Mouse (Mus musculus) spleen, postnatal 14 days (tissue): ENCODE data around the gene Add2.
A peak's percentile ranks its signal among the peaks of the same experiment; 100 is the strongest.
"Not testable (repeated sequence)": the region's sequence is repeated elsewhere in the genome, so short reads cannot be mapped to it uniquely, and the experiment has no call there.

Experiments
- DNase-seq, 2 experiments: peaks; one replicate each; pipeline ENCODE4 v3.0.0; 2021 to 2022; ENCODE audit warnings: low spot score in 2 of 2

Add2 gene

DNA sequence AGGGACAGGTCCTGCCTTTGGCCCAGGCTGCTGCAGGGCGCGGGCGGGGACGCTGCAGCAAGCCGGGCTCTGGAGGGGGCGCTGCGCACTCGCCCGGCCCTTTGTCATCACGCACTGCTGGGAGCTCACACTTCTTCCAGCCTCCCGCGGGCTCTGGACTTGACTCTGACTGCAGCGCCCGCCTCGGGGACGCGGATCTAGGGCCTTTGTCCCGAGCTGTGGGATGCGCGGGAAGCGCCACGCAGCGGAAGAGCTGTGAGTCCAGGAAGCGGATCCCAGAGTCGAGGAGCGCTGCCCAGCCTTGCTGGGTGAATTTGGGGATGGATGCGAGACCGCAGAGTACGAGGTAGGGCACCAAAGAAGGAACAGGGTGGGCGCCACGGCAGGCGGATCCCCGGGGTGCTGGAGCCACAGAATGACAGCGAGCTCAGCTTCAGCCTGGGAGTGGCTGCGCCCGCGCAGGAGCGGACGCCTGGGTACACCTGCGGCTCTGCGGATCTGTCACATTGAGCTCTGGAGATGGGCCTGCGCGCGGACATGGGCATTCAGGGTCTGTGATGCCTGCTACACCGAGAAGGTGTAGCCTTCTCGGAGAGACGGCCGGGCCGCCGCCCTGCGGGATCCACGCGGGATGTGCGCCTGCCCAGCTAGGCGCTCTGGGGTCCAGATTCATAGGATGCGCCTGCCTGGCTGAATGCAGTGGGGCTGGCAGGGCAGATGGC lies at the start of gene Add2:
Gene Add2 (plus strand): TSS at position 81 of the 722 bp plus-strand sequence.
- DNase-seq = no peak

DNA sequence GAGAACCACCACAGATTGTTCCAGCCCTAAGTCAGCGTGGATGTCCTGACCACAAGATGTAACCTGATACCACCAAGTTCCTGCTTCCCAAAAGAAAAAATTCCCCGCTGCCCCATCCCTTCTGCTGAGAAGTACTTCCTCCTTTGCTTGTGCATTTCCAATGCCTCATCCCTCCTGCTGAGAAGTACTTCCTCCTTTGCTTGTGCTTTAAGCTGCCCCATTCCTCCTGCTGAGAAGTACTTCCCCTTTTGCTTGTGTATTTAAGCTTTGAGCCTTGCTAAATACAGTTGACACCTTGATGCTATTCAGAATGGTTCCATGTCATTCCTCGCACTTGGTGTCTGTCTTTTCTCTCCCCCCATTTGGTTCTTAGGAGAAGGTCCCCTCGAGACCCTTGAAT lies 49.7 kb upstream of the Add2 start:
- not testable (repeated sequence) for DNase-seq

DNA sequence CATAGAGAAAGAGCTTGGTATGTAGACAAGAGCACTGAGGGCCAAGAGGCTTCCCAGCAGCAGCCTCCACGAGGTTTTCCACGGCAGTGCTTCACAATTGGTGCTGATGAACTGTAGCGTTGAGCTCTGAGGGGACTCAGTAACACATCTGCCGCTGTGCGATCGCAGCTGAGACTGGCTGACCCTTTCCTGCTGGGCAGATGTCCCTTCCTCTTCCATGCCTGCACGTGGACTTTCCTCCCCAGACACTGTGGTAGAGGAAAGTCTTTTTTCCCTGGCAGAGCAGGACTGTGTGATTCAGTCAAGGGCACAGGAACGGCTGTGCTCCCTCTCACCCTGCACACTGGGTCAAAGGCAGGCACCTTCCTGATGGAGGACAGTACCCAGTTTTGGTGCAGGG lies 44.1 kb upstream of the Add2 start:
- no peak for DNase-seq

DNA sequence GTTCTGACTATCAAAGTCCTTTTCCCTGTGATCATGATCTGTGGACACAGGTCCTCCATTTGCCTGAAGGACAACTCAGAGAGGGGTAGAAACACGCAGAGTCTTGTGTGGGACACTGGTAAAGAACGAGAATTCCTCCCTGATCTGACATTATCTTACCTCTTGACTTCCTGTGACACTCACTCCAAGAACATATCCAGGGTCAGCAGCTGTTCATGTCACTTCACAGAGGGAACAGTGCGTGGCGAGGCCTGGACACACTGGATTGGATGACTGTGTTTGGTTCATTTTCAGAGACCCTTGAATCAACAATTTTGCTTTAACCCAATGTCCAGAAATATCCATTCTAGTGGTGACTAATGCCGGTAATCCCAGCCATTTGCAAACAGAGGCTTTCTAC lies 38.9 kb upstream of the Add2 start:
- not testable (repeated sequence) for DNase-seq

DNA sequence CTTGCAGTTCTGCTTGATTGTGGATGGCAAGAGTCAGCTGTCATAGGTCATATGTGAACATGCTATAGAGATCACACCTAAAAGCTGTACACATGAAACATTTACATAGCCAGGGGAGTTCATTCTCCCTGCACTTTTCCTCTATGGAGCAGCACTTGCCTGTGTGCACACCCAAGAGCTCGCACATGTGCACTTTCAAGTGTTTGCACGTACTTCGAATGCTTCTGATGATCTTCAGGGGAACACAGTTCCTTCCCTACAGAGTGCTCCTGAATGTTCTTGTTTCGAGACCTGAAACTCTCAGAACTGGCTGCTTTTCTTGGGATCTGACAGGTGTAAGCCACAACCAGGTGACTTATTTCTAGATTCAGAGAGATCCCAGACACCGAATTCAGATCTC lies 37.7 kb upstream of the Add2 start:
- not testable (repeated sequence) for DNase-seq

DNA sequence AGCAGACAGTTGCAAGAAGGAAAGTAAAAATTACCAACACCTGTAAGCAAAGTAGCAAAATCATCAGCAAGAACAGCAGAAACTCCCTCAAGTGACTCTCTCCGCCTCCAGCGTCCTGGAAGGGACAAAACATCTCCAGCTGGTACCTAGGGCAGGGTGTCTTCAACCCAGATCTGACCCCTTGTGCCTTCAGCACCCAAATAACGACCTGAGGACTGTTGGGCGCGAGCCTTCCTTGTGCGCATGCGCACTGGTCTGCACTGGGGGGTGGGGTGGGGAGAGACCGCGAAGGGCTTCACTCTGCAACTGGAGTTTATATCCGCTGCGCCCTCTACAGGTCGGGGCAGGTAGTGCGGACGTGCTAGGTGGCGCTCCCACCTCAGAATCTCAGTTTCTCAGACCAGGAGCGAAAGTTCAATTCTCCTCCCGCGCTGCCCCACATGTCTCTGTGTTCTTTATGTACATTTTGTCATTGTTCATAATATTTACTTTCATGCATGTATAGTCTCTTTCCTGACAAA lies 25.0 kb upstream of the Add2 start:
- DNase-seq = peak in 1 of 2 experiments; percentile 35

DNA sequence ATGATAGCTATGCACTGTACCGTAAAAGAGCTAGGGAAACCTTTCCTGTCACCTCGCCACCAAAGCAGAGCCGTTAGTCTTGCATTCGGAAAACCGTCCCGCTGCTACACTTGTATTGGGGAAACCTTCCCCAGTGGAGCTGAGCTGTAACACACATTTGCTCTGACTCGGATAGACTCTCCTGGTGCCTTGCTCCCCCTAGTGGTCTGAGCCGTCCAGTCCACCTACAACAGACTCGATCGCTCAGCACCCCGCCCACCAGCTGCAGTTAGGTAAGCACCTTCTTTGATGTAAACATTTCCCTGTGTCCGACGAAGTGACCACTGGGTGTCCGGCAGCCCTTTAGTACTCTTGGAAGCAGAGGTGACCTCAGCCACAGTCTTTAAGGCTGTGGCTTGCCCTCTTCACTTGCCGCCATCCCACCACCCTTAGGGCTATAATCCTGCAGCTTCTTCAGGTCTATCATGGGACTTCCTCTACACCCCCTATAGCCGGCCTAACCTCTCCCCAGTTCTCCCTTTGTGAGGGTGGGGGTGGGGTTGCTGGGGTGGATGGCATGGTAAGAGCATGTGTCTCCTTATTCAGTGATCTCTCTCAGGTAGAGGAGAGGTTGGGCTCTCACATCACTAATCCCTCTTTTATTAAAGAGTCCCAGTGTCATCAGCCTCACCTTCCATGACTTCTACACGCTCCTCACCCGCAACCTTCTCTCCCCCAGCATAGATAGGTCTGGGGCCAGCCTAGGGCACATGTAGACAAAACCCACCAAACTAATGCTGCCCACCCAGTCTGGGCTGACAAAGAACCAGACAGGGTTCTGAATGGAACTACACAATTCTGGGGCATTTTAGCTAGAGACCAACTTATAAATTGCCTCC lies 24.0 kb upstream of the Add2 start:
- peak; percentile 44 to 61 for DNase-seq

DNA sequence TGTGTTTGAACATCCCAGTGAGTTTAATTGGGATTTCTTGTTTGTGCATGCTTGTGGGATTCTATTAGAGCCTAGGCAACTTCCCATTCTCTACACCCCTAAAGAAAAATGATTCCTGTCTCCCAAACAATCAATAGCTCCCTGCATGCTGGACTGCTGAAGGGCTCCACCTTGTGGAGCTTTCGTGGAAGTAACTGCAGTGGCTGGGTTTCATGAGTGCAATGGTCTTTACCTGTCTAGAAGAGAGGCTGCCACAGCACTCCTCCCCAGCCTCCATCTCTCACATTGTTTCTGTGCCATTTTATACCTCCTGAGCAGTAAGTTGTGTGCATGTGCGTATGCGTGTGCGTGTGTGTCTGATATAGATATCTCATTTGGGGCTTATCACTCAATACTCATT lies 18.5 kb upstream of the Add2 start:
- DNase-seq = peak in 1 of 2 experiments; percentile 35

DNA sequence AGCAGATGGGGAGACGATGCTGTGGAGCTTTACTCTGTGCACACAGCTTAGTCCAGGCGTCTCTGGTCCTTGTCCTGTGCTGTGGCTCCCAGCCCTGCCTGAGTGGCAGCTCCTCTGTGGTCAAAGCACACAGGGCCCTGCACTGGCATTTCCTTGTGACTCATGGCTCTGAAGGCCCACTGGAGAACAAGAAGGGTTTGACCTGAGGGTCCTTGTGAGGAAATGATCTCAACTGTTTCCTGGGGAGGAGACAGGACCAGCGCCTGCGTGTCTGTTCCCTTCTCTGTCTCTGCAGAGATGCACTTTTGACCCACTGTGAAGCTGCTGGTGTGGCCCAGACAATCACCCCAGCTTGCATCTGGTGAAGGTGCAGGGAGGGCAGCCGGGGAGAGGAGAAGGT lies 13.7 kb upstream of the Add2 start:
- DNase-seq = not testable (repeated sequence)

DNA sequence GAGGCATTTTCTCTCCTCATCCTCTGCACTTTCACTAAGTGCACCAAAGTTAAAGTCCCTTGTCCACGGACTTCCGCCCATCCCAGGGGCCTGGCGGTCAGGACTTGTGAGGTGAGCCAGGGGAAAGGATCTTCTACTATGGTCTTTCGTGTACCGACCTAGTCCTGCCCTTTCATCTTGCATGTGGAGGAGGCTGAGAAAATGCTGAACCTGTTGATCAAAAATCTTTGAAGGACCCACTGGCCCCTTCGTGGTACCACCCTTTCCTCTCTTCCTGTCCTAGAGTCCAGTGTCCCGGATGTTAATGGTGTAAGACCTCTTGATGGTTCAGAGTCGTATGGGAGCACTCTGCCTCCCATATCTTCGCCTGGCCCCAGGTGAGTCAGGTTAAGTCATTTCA lies 12.6 kb upstream of the Add2 start, which contains the start of gene Figla:
Gene Figla (plus strand): TSS at position 301 of the 400 bp plus-strand sequence.
- no peak for DNase-seq

DNA sequence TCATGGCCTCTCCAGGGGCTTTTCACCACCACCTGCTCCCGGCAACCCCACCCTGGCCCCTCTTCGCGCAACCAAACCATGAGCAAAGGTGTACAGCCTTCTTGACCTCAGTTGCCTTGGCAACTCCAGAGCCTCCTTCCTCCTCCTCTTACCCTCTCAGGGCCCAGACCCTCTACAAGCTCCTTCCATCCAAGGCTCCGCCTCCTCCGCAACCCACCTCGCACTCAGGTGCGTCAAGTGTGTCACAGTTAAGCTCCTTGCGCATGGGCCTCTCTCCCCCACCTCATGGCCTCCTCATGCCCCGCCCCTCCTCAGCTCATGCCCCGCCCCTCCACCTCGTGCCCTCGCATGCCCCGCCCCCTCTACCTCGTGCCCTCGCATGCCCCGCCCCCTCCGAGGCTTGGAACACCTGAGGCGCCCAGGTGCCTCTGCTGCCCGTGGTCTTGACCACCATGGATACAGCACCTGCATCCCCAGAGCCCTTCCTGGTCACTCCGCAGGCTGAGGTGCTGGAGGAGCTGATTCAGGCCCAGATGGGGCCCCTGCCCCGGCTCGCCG lies 11.6 kb upstream of the Add2 start:
- no peak for DNase-seq

DNA sequence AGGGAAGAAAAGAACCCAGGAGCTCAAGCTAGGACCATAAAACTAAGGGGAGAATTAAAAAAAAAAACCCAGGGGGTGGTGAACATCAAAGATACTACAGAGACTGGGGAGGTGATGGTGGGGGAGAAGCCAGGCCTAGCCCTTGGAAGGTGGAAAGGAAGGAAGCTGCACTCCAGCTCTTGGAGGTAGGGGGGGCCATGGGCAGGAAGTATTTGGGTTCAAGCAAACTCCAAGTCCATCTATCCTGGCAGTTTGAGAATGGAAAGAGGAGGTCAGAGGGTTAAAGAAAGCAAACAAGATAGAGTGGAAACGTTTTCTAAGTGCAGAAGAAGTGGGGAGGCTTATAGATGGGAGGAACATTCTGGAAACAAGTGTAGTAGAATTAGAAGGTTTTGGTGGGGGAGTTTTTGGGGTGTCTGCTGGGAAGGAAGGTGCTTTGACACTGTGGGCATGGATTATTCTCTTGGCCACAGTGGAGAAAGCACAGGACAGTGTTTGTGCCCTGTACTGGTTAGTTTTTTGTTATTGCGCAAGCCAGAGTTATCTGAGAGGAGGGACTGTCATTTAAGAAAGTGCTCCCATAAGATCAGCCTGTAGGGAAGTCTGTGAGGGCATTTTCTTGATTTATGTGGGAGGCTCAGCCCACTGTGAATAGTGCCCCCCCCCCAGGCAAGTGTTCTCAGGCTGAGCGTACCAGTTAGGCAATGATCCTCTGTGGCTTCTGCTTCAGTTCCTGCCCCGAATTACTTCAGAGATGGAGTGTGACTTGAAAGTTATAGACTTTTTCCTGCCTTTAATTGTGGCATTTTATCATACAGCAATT lies 8.9 kb upstream of the Add2 start:
- no peak for DNase-seq

DNA sequence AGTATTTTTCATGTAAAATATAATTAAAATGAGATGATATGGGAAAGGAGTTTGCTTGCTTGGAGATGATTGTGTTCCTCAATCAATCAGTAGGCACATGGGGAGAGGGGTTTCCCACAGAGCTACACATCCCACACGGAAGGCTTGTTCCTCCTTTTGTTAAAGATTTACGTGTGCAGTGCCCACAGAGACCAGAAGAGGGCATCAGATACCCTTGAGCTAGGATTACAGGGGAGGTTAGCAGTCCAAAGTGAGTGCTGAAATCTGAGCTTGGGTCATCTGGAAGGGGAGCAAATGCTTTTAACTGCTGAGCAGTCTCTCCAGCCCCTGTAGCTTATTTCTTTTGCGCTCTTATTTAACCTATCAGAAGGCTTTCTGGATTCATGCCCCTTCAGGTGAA lies 7.5 kb upstream of the Add2 start:
- peak in 1 of 2 experiments; percentile 49 for DNase-seq

DNA sequence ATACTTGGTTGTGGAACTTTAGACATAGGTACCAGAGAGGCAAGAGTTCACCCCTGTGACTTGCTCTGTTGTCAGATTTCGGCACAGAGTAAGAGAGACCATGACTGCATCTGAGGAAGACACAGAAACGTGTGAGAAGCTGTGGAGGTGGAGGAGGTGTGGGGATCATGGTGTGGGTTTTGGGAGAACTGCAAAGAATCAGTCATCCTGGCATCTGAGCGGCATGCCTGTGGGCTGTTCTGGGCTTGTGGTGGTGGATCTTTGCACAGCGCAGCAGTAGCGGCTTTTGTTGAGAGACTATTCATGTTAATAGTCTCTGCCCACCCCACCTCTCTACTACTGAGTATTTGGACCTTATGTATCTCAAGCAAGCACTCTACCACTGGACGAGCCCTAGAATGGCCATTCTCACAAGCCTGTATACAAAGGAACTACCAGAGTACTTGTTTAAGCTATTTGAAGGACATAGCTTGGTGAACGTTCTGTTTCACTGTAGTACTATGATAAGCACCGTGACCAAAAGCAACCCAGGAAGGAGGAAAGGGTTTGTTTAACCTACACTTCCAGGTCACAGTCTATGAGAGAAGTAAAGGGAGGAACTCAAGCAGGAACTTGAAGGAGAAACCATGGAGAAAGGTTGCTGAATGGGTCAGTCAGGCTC lies 1.7 kb upstream of the Add2 start:
- DNase-seq = no peak

DNA sequence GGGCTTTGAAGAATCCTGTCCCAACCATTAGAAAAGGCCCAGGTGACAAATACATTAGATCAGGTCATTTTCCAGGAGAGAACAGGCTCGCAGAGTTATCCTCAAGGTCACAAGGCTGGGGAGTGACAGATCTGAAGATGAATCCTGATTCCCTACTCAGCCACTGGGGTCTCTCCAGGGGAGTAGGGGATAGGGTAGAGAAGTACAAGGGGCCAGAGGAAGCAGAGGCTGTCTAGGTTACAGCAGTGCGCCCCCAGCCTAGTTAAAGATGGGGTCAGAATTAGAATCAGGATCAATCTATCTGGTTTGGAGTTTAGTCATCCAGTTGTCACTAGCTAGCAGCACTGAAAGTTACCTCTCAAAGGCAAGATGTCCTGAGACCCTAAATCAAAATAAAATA lies 331 bp upstream of the Add2 start:
- no peak for DNase-seq

DNA sequence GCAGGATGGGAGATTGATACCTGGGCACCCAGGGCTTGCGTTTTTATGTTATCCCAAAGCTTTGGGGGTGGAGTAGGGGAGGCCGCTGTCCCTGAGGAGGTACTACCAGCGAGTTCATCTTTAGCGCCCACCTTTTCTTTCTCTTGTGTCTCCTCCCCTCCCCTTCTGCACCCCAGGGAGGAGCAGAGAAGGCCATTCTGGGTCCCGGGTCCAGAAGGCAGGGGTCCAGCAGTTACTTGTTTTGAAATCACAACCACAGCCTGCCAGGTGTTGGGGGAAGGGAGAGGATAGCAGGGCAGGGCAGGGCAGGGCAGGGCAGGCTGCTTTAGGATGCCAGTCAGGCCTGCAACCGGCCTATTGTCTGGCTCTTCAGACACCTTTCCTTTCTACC lies 837 bp downstream of the Add2 start:
- DNase-seq = no peak

DNA sequence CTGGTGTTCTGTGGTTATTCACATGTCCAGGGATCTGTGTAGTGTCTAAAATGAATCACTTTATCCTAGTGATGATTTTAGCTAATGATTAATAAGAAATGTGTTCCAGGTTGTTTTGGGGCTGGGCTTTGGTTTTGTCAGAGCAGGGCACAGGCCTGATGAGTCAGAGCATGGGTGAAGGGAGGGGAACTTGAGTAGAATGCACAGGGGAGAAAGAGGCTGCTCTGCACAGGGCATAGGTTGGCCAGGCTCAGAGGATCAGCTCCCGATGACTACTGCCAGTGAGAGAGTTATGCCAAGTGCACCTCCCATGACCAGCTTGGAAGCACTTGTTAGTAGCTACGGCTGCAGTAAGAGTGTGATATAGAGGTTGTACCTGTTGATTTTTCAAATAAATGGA lies 3.0 kb downstream of the Add2 start:
- no peak for DNase-seq

DNA sequence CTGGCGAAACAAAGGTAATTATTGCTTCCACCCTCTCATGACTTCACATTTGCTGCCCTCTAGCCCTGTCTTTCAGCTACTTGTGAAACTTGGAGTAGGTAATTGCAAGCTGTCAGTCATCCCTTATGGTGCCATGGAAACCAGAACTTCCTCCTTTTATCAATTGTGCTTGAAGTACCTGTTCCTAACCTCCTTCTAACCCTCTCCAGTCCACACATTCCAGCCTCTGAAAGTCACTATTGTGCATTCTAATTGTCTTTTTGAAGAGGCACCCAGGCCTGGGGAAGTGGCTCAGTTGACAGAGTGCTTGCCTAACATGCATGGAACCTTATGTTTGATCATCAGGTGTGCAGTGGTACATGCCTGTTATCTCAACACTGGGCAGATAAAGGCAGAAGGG lies 5.2 kb downstream of the Add2 start:
- DNase-seq = no peak

DNA sequence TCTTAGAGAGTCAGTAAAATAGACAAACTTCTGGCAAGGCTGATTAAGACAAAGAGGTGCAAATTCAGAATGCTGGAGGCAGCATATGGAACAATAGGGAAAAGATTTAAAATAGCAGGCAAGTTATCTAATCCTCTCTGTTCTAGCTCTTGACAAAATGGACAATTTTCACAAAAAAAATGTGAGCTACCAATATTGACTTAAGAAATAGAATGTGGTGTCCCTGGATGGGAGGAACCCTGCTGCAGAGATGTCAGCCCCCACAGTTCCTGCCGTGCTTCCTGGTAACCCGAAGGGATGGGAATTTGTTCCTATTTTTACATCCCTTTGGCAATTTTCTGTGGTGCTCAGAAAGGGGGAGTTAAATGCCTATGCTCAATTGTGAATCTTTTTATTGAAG lies 10.4 kb downstream of the Add2 start:
- DNase-seq = no peak

DNA sequence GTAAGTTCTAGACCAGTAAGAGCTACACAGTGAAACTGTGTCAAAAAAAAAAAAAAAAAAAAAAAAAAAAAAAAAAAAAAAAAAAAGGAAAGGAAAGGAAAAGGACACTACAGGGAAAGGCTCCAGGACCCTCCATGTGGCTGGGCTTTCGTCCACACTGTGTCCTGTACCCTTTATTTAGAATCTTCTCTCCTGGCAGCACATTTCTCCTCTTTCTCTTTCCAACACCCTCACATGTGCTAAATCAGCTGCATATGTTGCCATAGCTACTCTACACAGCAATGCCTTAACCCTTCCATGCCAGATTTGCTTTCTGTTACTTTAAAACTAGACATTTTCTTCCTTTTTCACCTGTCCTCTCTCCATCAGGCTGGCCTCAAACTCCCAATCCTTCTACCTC lies 11.7 kb downstream of the Add2 start:
- no peak for DNase-seq

DNA sequence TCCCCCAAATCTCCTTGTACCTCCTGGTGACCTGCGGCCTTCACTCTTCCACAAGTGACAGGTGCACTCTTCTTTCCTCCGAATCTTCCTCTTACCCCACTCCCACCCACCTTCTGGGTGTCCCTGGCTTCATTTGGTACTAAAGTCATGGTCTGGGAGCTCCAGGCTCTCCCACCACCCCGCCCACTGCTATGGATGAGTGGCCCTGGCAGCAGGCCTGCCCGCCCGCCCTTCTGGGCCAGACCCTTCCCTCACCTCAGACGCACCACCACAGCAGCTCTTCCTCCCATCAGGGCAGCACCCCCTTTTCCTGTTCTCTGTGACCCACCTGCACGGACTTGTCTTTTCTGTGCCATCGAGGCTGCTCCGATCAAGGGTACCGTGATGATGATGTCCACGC lies 19.0 kb downstream of the Add2 start:
- DNase-seq = no peak
